Mouse (Mus musculus) adipocyte (in vitro differentiated cells): ENCODE data around the gene Pnmt.

Experiments used
- DNase-seq: peaks from one replicate; pipeline ENCODE4 v3.0.0-alpha.2; 2016; ENCODE audit warnings: low spot score

Pnmt gene

DNA sequence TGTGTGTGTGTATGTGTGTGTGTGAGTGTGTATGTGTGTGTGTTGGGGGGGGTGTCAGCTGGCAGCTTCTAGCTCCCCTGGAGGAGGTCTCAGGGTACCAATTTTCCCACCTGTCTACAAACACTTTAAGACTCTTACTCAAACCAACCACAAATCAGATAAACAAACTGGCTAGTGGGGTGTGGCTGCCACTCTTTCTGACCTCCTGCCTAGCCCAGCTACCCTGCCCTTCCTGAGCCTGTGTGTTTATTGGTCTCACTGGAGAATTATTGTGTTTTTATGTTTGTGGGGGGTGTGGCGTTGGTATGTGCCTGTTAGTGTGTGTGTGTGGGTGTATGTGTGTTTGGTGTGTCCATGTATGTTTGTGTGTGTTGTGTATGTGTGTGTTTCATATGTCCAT is 30.8 kb downstream of the Pnmt start:
- no peak for DNase-seq

- no peak for DNase-seq
Measured at GRCm38 (mm10) chr11:98418273-98418672, 32.0 kb downstream of the Pnmt start.

GRCm38 (mm10) chr11:98418939-98419547 is 32.8 kb downstream of the Pnmt start:
- DNase-seq: no peak

GRCm38 (mm10) chr11:98426592-98426991 is 40.3 kb downstream of the Pnmt start:
- no peak for DNase-seq

DNA sequence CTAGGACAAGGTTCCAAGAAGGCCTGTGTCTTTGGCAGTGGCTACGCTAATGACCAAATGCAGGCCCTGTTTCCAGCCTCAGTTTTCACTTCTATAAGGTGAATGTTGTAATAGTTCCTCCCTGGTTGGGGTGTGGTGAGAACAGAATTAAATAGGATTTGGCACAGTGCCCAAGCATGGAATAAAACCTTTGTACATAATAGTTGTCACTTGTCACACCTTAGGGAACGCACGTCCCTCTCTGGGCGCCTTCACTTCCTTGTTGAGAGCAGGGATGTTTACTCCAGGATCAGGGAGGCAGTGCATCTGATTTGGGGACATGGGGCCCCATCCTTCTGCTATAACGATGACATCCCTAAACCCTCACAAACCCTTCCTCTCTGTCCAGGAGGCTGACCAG is 42.2 kb downstream of the Pnmt start:
- no peak for DNase-seq

GRCm38 (mm10) chr11:98431743-98432502 is 45.7 kb downstream of the Pnmt start:
- no peak for DNase-seq

- DNase-seq: no peak
Measured at GRCm38 (mm10) chr11:98435723-98436122, 49.5 kb downstream of the Pnmt start.

DNA sequence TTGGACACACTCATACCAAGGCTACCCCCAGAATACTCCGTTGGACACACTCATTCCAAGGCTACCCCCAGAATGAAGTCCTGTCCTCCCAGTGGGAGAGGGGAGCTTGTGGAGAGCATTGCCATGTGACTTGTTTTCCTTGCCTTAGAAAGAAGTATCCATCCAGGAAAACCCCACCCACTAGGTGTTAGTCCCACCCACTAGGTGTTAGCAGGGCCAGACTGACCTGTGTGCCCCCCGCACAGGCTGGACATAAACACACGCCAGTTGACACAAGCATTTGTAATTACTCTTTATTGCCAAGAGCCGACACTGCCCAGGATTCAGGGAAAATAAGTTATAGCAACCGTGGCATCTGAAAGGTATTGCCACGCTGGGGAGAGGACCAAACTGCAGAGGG is 51.2 kb downstream of the Pnmt start:
- no peak for DNase-seq
